Mouse (Mus musculus) myocyte (in vitro differentiated cells): ENCODE measurements at regions not wholly inside any gene's neighbourhood (a gene's known extent, or its start where the extent isn't known, plus 50 kb on each side); places are given as distances from the start of the nearest gene placed in this dataset.

Experiments
- MYOD1 ChIP-seq, 3 experiments: IDR thresholded peaks; one replicate each; pipeline ENCODE4 v1.6.1; 2011; ENCODE audit warnings: control low read depth in 2 of 3, low read depth in 2 of 3, mild to moderate bottlenecking in 2 of 3, moderate library complexity in 1 of 3; ENCODE audit not compliant: insufficient read length in 2 of 3, control insufficient read depth in 1 of 3
- POLR2A ChIP-seq: IDR thresholded peaks from one replicate; pipeline ENCODE4 v1.6.1; 2011; ENCODE audit warnings: low read depth, mild to moderate bottlenecking, control low read depth, moderate library complexity; ENCODE audit not compliant: insufficient read length
- USF1 ChIP-seq: IDR thresholded peaks from one replicate; pipeline ENCODE4 v1.6.1; 2011; ENCODE audit warnings: low read depth, mild to moderate bottlenecking, control low read depth, moderate library complexity

- TF ChIP-seq POLR2A (no peak), MYOD1 (IDR thresholded peaks at IDR 0.05; ENCODE audit: control insufficient read depth in 1 of 3, insufficient read length in 2 of 3, low read depth in 2 of 3) (no peak), USF1 (no peak)
Measured at GRCm38 (mm10) chr10:119114653-119115052, 125.2 kb downstream of the Cand1 start.
